Mouse (Mus musculus) neural tube, embryonic 14.5 days (tissue): ENCODE measurements at regions not wholly inside any gene's neighbourhood (a gene's known extent, or its start where the extent isn't known, plus 50 kb on each side); places are given as distances from the start of the nearest gene placed in this dataset.

ENCODE experiments used
- ATAC-seq: fragments of 200-750 bp; cut with Nextera tagmentation; 2 replicates; pipeline ENCODE4 v1.8.0; 2017; ENCODE audit warnings: low read depth, mild to moderate bottlenecking, moderate TSS enrichment, moderate library complexity
- H3K27ac ChIP-seq: fragments of 300-500 bp; sonication (generic); 2 replicates; pipeline ENCODE4 v1.5.1; 2014; ENCODE audit warnings: low read depth, mild to moderate bottlenecking, control low read depth, low read length, moderate library complexity, mixed read lengths
- H3K27me3 ChIP-seq: fragments of 300-500 bp; sonication (generic); 2 replicates; pipeline ENCODE4 v1.6.1; 2014; ENCODE audit warnings: low read length; ENCODE audit not compliant: control insufficient read depth, insufficient read depth
- H3K36me3 ChIP-seq: fragments of 300-500 bp; sonication (generic); 2 replicates; pipeline ENCODE4 v1.6.1; 2014; ENCODE audit warnings: low read length, mixed read lengths; ENCODE audit not compliant: control insufficient read depth, insufficient read depth
- H3K4me1 ChIP-seq: fragments of 300-500 bp; sonication (generic); 2 replicates; pipeline ENCODE4 v1.6.1; 2014; ENCODE audit warnings: low read length; ENCODE audit not compliant: control insufficient read depth, insufficient read depth
- H3K4me2 ChIP-seq: fragments of 300-500 bp; sonication (generic); 2 replicates; pipeline ENCODE4 v1.6.1; 2014; ENCODE audit warnings: mild to moderate bottlenecking, low read depth, low read length, control low read depth
- H3K4me3 ChIP-seq: fragments of 300-500 bp; sonication (generic); 2 replicates; pipeline ENCODE4 v1.5.1; 2014; ENCODE audit warnings: low read depth, low read length, control low read depth, mixed read lengths
- H3K9ac ChIP-seq: fragments of 300-500 bp; sonication (generic); replicated peaks from 2 replicates; pipeline ENCODE4 v1.6.1; 2014; ENCODE audit warnings: low read depth, mild to moderate bottlenecking, control low read depth, low read length, mixed read lengths
- H3K9me3 ChIP-seq: fragments of 300-500 bp; sonication (generic); 2 replicates; pipeline ENCODE4 v1.6.1; 2016; ENCODE audit warnings: low read length; ENCODE audit not compliant: control insufficient read depth
- WGBS: fragments of 180-500 bp; shearing (Covaris S2); extraction: QIAGEN DNeasy Blood & Tissue Kit; methylation state at CpG from one replicate; pipeline ENCODE4 v1.1.7; 2014; 5-methylcytosine and 5-hydroxymethylcytosine counted together

DNA sequence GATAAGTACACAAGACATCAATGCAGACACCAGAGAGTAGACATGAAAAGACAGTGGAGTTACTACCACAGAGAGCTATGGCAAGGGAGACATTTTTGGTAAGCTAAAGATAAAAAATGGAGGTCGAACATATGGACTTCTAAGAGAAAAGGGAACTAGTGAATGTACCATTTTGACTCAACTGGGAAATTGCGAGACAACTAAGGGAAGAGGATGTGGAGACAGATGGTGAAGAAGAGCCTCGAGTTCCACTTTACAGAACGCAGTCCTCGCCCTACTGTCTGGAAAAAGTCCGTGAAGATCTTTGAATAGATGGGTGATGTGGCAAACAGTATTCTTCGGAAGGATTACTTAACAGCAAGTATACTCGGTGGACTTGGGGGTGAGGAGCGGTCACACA, 181.2 kb upstream of the Mpped2 start:
- no peak overlapping the region for H3K9ac ChIP-seq
- 87% methylated on average over 9 of the region's 9 CpGs for WGBS
- H3K27me3 ChIP-seq = no peaks in the 10 kb centered on the region
- no peaks in the 10 kb centered on the region for H3K9me3 ChIP-seq
- H3K27ac ChIP-seq = peak overlapping the region; percentile 71; the same call in 1 of the 2 replicates
- H3K4me3 ChIP-seq = no peak overlapping the region
- H3K4me2 ChIP-seq = no peak overlapping the region
- ATAC-seq = no peak
- H3K4me1 ChIP-seq = peaks cover 7% of the 10 kb centered on the region
- no peaks in the 10 kb centered on the region for H3K36me3 ChIP-seq

DNA sequence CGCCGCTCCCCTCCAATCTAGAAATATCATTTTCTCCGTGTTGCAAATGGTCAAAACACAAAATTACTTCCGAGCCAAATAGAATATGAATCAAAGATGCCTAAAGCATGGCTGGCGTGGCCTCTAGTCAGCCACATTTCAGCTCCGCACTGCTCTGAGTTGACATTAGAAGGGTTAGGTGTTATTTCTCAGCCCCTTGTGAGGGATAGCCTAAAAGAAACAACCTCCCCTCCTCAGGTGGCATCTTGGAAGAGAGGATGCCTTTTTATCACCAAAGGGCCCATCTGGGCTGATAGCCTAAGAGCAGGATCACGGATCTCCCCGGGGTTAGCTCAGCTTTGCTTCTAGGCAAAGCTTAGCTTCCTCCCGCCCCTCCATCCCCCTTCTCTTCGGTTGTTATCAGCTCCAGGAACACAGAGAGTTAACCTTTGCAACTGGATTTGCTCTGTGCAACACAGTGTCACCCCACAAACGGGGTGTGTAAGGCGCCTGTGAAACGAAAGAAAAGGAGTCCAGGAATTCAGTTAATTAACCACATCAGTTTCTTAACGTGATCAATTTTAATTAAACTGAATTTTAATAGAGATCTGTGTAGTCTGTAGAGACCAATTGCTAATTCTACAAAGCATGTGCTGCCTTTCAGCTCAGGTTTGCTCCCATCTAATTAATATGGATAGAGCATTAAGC, 180.6 kb upstream of the Mpped2 start:
- Histone ChIP-seq H3K27ac (peak overlapping the region; percentile 71), H3K9ac (0 out of 2 replicates have a peak overlapping the region, but pooled peaks have one; percentile 2), H3K36me3 (no peaks in the 10 kb centered on the region), H3K27me3 (no peaks in the 10 kb centered on the region), H3K4me1 (peaks cover 7% of the 10 kb centered on the region), H3K9me3 (no peaks in the 10 kb centered on the region), H3K4me3 (no peak overlapping the region), H3K4me2 (peak overlapping the region; percentile 32)
- WGBS = 43% methylated on average over 14 of the region's 14 CpGs
- ATAC-seq = peak; percentile 89

DNA sequence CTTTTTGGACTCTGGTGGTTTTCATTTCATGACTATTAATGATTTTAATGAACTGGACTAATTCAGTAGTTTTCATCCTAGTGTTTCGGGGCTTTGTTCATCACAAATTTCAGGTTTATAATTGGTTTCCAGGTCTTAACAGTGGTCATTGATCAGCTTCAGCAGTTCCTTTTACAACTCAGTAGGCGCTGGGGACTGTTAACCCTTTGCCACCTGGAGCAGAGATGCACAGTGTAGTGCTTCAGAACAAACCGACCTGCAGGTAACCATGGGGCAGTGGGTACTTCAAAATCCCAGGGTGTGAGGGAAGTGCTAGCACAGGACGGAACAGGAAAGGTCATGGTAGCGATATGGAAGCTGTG, 180.1 kb upstream of the Mpped2 start:
- 0 out of 2 replicates have a peak overlapping the region, but pooled peaks have one; percentile 17 for H3K27ac ChIP-seq
- peaks cover 7% of the 10 kb centered on the region for H3K4me1 ChIP-seq
- peak overlapping the region; percentile 32 for H3K4me2 ChIP-seq
- 34% methylated on average over 5 of the region's 5 CpGs for WGBS
- H3K9ac ChIP-seq = no peak overlapping the region
- H3K36me3 ChIP-seq = no peaks in the 10 kb centered on the region
- H3K27me3 ChIP-seq = no peaks in the 10 kb centered on the region
- peak; percentile 94 for ATAC-seq
- H3K4me3 ChIP-seq = no peak overlapping the region
- H3K9me3 ChIP-seq = no peaks in the 10 kb centered on the region

DNA sequence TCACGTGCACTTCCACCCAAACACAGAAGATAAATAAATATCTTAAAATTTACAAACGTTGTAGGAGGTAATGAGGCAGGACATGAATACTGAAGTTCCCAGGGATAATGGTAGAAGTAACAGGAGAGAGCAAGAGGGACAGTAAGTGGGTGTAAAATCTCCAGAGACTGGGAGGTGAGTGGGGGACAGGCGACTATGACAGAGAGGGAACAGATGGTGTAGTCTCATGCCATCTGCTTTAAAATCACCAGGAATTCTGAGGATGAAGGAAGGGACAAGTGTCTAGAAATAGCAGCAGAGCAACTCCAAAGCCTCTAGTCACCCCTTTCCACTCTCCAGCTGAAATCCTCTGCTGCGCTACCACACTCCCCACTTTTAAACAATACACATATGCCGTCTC, 175.8 kb upstream of the Mpped2 start:
- H3K27ac ChIP-seq = no peak overlapping the region
- WGBS = 69% methylated on average over 5 of the region's 5 CpGs
- H3K9me3 ChIP-seq = no peaks in the 10 kb centered on the region
- no peak overlapping the region for H3K4me3 ChIP-seq
- H3K4me1 ChIP-seq = peaks cover 4% of the 10 kb centered on the region
- no peaks in the 10 kb centered on the region for H3K27me3 ChIP-seq
- ATAC-seq = no peak
- no peaks in the 10 kb centered on the region for H3K36me3 ChIP-seq
- no peak overlapping the region for H3K4me2 ChIP-seq
- H3K9ac ChIP-seq = no peak overlapping the region

DNA sequence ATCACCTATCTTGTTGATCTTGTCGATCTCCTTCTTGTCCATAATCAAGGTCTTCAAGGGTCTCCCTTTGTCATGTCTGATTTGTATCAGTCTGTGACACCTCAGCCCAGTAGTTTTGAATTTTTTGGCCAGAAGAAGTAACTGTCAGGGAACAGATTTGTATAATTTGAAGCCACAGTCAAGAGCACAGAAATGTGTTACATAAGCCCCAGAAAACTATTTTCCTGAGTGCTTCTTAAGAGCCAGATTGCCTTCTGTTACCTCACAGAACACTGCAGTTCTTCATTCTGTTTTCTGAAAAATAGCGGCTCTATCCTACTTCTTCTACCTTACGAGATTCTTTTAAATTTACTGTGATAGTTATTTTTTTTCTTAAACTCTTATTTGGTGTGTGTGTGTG, 170.1 kb upstream of the Mpped2 start:
- H3K9me3 ChIP-seq = no peaks in the 10 kb centered on the region
- H3K9ac ChIP-seq = no peak overlapping the region
- no peak for ATAC-seq
- WGBS = 93% methylated on average over 3 of the region's 3 CpGs
- no peak overlapping the region for H3K4me3 ChIP-seq
- no peak overlapping the region for H3K4me2 ChIP-seq
- H3K27me3 ChIP-seq = no peaks in the 10 kb centered on the region
- no peaks in the 10 kb centered on the region for H3K36me3 ChIP-seq
- H3K4me1 ChIP-seq = no peaks in the 10 kb centered on the region
- no peak overlapping the region for H3K27ac ChIP-seq

DNA sequence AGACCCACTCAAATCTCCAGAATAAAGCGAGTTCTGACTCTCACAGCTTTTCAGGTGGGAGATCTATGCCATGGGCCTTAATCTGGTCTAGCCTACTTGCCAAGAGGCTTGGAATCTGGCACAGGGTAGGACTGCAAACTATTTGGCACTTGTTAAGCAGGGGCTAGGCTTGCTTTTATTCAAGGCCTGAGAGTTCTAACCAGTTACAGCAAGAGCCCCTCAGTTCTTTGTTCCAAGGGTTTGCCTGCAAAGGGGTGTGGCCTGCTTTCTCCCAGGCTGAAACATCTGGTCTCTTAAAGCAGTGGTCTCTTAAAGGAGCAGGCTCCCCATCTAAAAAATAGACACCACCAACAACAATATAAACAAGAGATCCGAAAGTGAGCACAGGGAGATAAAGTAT, 166.1 kb upstream of the Mpped2 start:
- Histone ChIP-seq H3K27ac (no peak overlapping the region), H3K27me3 (no peaks in the 10 kb centered on the region), H3K9ac (no peak overlapping the region), H3K36me3 (no peaks in the 10 kb centered on the region), H3K9me3 (no peaks in the 10 kb centered on the region), H3K4me1 (no peaks in the 10 kb centered on the region), H3K4me3 (no peak overlapping the region), H3K4me2 (no peak overlapping the region)
- peak; percentile 74 for ATAC-seq
- WGBS = 64% methylated on average over 2 of the region's 2 CpGs

DNA sequence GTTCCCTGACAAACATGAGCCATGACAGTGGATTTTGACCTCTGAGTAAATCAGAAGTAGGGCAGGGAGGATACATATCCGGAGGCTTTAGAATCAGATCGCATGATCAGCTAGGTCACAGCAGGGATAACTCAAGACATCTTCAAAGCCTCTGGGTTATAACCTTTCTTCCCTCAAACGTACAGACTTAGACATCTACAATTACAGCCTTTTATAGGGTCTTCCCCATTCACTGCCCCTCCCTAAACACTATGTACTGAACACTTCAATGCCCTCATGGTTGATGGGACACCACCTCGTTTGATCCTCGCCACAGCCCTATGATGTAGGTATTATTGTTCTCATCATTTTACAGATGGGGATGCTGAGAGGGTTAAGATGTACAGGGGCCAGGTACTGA, 163.8 kb upstream of the Mpped2 start:
- 0 out of 2 replicates have a peak, but pooled peaks have one; percentile 34 for ATAC-seq
- no peak overlapping the region for H3K9ac ChIP-seq

DNA sequence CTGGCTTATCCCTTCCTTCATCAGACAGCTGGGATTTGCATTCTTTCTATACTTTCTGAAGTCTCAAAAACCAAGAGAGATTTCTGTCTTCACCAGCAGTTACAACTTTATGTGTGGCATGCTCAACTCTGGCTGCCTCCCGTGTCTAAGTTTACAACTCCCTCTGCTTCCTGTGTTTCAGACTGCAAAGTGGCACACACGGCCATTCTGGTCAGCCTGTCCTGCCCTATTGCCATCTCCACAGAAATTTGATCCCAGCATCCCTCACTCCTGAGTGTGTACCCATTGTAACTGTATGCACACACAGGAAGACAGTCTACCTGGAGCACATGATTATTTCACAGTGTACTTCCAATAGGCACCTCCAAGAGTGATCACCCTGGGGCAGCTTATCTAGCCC, 163.3 kb upstream of the Mpped2 start:
- Histone ChIP-seq H3K4me1 (no peaks in the 10 kb centered on the region), H3K36me3 (no peaks in the 10 kb centered on the region), H3K27ac (no peak overlapping the region), H3K27me3 (no peaks in the 10 kb centered on the region), H3K4me3 (no peak overlapping the region), H3K9me3 (no peaks in the 10 kb centered on the region), H3K9ac (no peak overlapping the region), H3K4me2 (no peak overlapping the region)
- WGBS = 62% methylated on average over 2 of the region's 2 CpGs
- ATAC-seq = no peak

More for the DNA sequence above, 163.8 kb upstream of the Mpped2 start:
- H3K27ac ChIP-seq = no peak overlapping the region
- no peaks in the 10 kb centered on the region for H3K9me3 ChIP-seq
- H3K4me2 ChIP-seq = no peak overlapping the region
- H3K27me3 ChIP-seq = no peaks in the 10 kb centered on the region
- no peaks in the 10 kb centered on the region for H3K4me1 ChIP-seq
- 75% methylated on average over 5 of the region's 5 CpGs for WGBS
- no peak overlapping the region for H3K4me3 ChIP-seq
- no peaks in the 10 kb centered on the region for H3K36me3 ChIP-seq

DNA sequence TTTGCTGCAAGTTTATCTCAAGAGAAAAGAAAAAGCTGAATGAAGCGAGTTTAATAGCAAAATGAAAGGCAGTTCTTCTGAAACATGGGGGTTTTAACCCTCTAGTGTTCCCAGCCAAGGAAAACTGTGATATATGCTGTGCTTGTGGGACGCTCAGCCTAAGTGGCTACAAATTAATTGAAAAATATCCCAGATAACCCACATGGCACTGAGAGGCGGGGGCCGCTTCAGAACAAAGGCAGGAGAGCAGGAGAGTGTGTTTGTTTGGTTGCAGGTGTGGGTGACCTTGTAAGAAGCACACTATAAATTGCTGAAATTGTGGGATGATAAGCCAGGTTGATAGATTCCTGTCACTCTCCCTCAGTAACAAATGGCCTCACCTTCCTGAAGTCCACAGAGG, 154.7 kb upstream of the Mpped2 start:
- 0 out of 2 replicates have a peak, but pooled peaks have one; percentile 44 for ATAC-seq
- Histone ChIP-seq H3K27me3 (no peaks in the 10 kb centered on the region), H3K4me1 (0 out of 2 replicates have a peak, but pooled peaks cover 3% of the 10 kb centered on the region), H3K4me3 (no peak overlapping the region), H3K36me3 (no peaks in the 10 kb centered on the region), H3K4me2 (no peak overlapping the region), H3K27ac (peak overlapping the region; percentile 44; the same call in 1 of the 2 replicates), H3K9me3 (no peaks in the 10 kb centered on the region), H3K9ac (no peak overlapping the region)
- 69% methylated on average over 4 of the region's 4 CpGs for WGBS
